Mouse (Mus musculus) heart, adult 18-20 months (tissue): ENCODE data around the gene Gm4985. TPM values are rescaled to one million over a fixed set of nuclear protein-coding genes. Genes with fewer than 3 reads are reported as not detected.
"Not testable (repeated sequence)": the region's sequence is repeated elsewhere in the genome, so short reads cannot be mapped to it uniquely, and the experiment has no call there.

Experiments used
- DNase-seq, 2 experiments: peaks; one replicate each; pipeline ENCODE4 v3.0.0; 2021 to 2022; ENCODE audit warnings: mixed read lengths in 1 of 2
- long read RNA-seq, 2 experiments: library from polyadenylated mRNA; stranded (forward); transcript quantifications; one replicate each; pipeline ENCODE4 v2.0.0; 2021
- microRNA-seq, 2 experiments: library from miRNA; unstranded; fragments of <30 nt; microRNA quantifications; one replicate each; pipeline ENCODE4 v1.2.0; 2022
- total RNA-seq, 2 experiments: library from RNA; stranded (reverse); gene quantifications; 2 replicates each; pipeline ENCODE4 v1.2.3; 2021

The Gm4985 gene
- not detected for total RNA-seq
- long read RNA-seq, experiment 1, result 0 reads
- long read RNA-seq, experiment 2, result 0 reads

DNA sequence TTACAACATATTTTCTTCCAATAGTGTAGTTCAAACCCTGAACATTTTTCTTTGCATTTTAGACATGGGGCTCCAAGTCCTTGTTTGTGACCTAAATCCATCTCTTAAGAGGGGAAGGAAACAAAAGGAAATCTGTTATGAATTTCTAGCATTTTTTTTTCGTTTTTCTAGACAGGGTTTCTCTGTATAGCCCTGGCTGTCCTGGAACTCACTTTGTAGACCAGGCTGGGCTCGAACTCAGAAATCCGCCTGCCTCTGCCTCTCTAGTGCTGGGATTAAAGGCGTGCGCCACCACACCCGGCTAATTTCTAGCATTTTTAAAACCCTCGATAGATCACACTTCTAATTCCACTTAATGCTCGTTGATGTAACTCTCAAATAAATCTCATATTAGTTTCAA is at the start of gene Gm4985:
Gene Gm4985 (minus strand): TSS at position 101 of the 400 bp plus-strand sequence.
- DNase-seq, result not testable (repeated sequence)

DNA sequence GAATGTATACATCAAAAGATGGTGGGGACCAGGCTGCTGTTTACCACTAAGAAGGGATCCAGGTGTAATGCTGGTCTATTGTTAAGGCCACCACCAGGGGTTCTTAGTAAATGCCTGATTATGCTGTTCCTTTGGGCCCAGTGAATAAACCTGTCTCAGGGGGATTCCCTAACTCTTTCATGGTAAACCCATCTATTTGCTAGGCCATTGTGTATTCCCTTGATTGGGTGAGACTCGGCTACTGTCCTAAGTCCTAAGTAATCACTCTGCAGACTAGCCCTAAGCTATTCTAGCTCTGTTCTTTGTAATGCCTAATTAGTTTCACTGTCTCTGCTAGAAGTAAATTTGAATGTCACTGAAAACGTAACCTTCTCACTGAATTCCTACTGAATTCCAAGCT is 4.6 kb downstream of the Gm4985 start:
- DNase-seq, result no peak

Small RNA genes lying within 50 kb of the gene (microRNA-seq; reads per million reads assigned to microRNA genes)
- gene Gm25299, result 0 reads per million in 2 experiments

Other genes with a start within 250 kb of the Gm4985 start
- not detected for gene Gm4907, start 76.4 kb downstream of the Gm4985 start, total RNA-seq